Mouse (Mus musculus) spleen, postnatal 36 days (tissue): ENCODE data around the gene Gm10553.
"Not testable (repeated sequence)": the region's sequence is repeated elsewhere in the genome, so short reads cannot be mapped to it uniquely, and the experiment has no call there.

Experiments
- DNase-seq, 2 experiments: peaks; one replicate each; pipeline ENCODE4 v3.0.0; 2022; ENCODE audit warnings: low spot score in 2 of 2, mixed read lengths in 1 of 2

Gm10553 gene

GRCm38 (mm10) chr1:85099864-85100263 lies at the start of gene Gm10553:
Gene Gm10553, plus strand, starts transcription at chr1:85100164.
- not testable (repeated sequence) for DNase-seq

- DNase-seq: not testable (repeated sequence)
Observed at GRCm38 (mm10) chr1:85071690-85072089, 28.3 kb upstream of the Gm10553 start.

- DNase-seq: not testable (repeated sequence)
Observed at GRCm38 (mm10) chr1:85073099-85073498, 26.9 kb upstream of the Gm10553 start.

- DNase-seq: not testable (repeated sequence)
Observed at GRCm38 (mm10) chr1:85084803-85085202, 15.2 kb upstream of the Gm10553 start.

- DNase-seq: not testable (repeated sequence)
Observed at GRCm38 (mm10) chr1:85086211-85086610, 13.8 kb upstream of the Gm10553 start.

- not testable (repeated sequence) for DNase-seq
Observed at GRCm38 (mm10) chr1:85092169-85092568, 7.8 kb upstream of the Gm10553 start.

GRCm38 (mm10) chr1:85093011-85093572 lies 6.9 kb upstream of the Gm10553 start:
- not testable (repeated sequence) for DNase-seq

GRCm38 (mm10) chr1:85099081-85099480 lies 883 bp upstream of the Gm10553 start:
- not testable (repeated sequence) for DNase-seq

- peak; percentile 69 to 73 for DNase-seq
Observed at GRCm38 (mm10) chr1:85101754-85102153, 1.8 kb downstream of the Gm10553 start.

GRCm38 (mm10) chr1:85105336-85105735 lies 5.4 kb downstream of the Gm10553 start:
- DNase-seq: not testable (repeated sequence)

GRCm38 (mm10) chr1:85106013-85106412 lies 6.0 kb downstream of the Gm10553 start:
- DNase-seq: not testable (repeated sequence)

- DNase-seq: not testable (repeated sequence)
Observed at GRCm38 (mm10) chr1:85109753-85110152, 9.8 kb downstream of the Gm10553 start, which contains the start of gene A530032D15Rik. Gene A530032D15Rik, minus strand, starts transcription at chr1:85109853.

GRCm38 (mm10) chr1:85110876-85111275 lies 10.9 kb downstream of the Gm10553 start:
- DNase-seq: not testable (repeated sequence)

GRCm38 (mm10) chr1:85111572-85111971 lies 11.6 kb downstream of the Gm10553 start:
- DNase-seq: peak; percentile 68 to 76

GRCm38 (mm10) chr1:85112266-85112665 lies 12.3 kb downstream of the Gm10553 start:
- DNase-seq: not testable (repeated sequence)

- DNase-seq: not testable (repeated sequence)
Observed at GRCm38 (mm10) chr1:85112889-85113288, 12.9 kb downstream of the Gm10553 start.

GRCm38 (mm10) chr1:85114078-85114477 lies 14.1 kb downstream of the Gm10553 start:
- not testable (repeated sequence) for DNase-seq

GRCm38 (mm10) chr1:85114666-85115402 lies 14.9 kb downstream of the Gm10553 start:
- not testable (repeated sequence) for DNase-seq

GRCm38 (mm10) chr1:85117537-85117936 lies 17.6 kb downstream of the Gm10553 start:
- not testable (repeated sequence) for DNase-seq

- DNase-seq: not testable (repeated sequence)
Observed at GRCm38 (mm10) chr1:85118341-85118740, 18.4 kb downstream of the Gm10553 start.

- not testable (repeated sequence) for DNase-seq
Observed at GRCm38 (mm10) chr1:85121841-85122240, 21.9 kb downstream of the Gm10553 start.

- not testable (repeated sequence) for DNase-seq
Observed at GRCm38 (mm10) chr1:85133671-85134070, 33.7 kb downstream of the Gm10553 start.
